In the genomic region with DNA sequence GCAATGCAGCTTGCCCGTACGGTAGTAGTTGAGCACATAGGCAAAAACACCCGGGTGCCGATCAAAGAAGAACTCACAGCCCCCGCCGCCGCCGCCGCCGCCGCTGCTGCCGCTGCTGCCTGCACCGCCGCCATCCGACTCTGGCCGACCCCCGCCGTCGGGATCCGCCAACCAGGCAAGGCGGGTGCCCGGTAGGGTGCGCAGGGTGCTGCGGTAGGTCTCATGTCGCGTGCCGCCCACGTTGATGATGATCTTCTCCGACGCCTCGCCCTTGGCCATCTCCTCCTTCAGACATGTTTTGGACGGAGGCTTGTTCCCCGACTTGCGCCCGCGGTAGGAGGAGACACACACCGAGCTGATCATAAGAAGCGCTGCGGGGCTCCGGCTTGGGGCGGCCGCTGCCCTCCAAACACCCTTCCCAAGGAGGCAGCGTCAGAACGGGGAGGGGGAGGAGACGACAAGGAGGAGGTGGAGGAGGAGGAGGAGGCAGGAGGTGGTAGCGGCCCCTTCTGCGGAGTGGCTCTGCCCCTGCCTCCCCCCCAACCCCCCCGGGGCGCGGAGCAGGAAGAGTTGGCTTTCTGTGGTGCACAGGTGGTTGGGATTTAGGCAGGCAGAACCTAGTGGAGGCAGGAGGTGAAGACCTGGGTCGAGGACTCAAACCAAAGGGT, we compare ENCODE assay signal across 8 mouse cellular contexts. TPM values are rescaled to one million over a fixed set of nuclear protein-coding genes. Genes with fewer than 3 reads are reported as not detected.
DNase-seq lines count a peak whose midpoint lies in the region; ATAC-seq and TF ChIP-seq lines count a peak whose summit lies in the region.

No protein-coding gene starts in this region.

- peaks cover 23% of the 10 kb centered on the region for H3K4me1 ChIP-seq in embryonic facial prominence, embryonic 15.5 days
- H3K4me1 ChIP-seq in hindbrain, postnatal 0 days (ENCODE audit: insufficient read depth, low read length) = peaks cover 13% of the 10 kb centered on the region; the same call in 1 of the 2 replicates
- peaks cover 25% of the 10 kb centered on the region for H3K4me1 ChIP-seq in midbrain, embryonic 10.5 days

- no peaks in the 10 kb centered on the region for H3K36me3 ChIP-seq in embryonic facial prominence, embryonic 15.5 days
- H3K36me3 ChIP-seq in hindbrain, postnatal 0 days (ENCODE audit: insufficient read depth, low read length) = no peaks in the 10 kb centered on the region
- no peaks in the 10 kb centered on the region for H3K36me3 ChIP-seq in midbrain, embryonic 10.5 days

- DNase-seq in left cerebral cortex, adult 18-20 months (ENCODE audit: low spot score in 2 of 2) = peak; percentile 53 to 59
- DNase-seq in left cerebral cortex, adult 9 months (ENCODE audit: low spot score in 2 of 2) = no peak
- DNase-seq in cerebellum, adult 8-10 months = peak; percentile 47
- DNase-seq in hindbrain, postnatal 0 days (ENCODE audit: low spot score) = peak; percentile 47
- DNase-seq in midbrain, embryonic 10.5 days (ENCODE audit: low spot score) = peak; percentile 53
- DNase-seq in thymus, postnatal 4 days = peak; percentile 65
- DNase-seq in urinary bladder, postnatal 10 days (ENCODE audit: low spot score) = no peak

- peak overlapping the region; percentile 98 for H3K4me2 ChIP-seq in embryonic facial prominence, embryonic 15.5 days (replicated peaks)
- peak overlapping the region; percentile 93 for H3K4me2 ChIP-seq in hindbrain, postnatal 0 days (ENCODE audit: low read depth, low read length)

- peak overlapping the region; percentile 51 for H3K4me3 ChIP-seq in embryonic facial prominence, embryonic 15.5 days (replicated peaks)
- peak overlapping the region; percentile 62 for H3K4me3 ChIP-seq in hindbrain, postnatal 0 days (ENCODE audit: low read length)
- H3K4me3 ChIP-seq in midbrain, embryonic 10.5 days = peak overlapping the region; percentile 71

- no peak overlapping the region for H3K9ac ChIP-seq in embryonic facial prominence, embryonic 15.5 days
- H3K9ac ChIP-seq in hindbrain, postnatal 0 days (replicated peaks; ENCODE audit: low read length) = peak overlapping the region; percentile 66

- no peak overlapping the region for H3K27ac ChIP-seq in embryonic facial prominence, embryonic 15.5 days (replicated peaks)
- no peak overlapping the region; the same call in 1 of the 2 replicates for H3K27ac ChIP-seq in hindbrain, postnatal 0 days
- H3K27ac ChIP-seq in midbrain, embryonic 10.5 days (replicated peaks) = no peak overlapping the region

- peak; percentile 28; the same call in 1 of the 2 replicates for TF ChIP-seq CTCF in hindbrain, postnatal 0 days (IDR thresholded peaks at IDR 0.05; ENCODE audit: low read depth)

- no peak for ATAC-seq in embryonic facial prominence, embryonic 15.5 days (ENCODE audit: insufficient number of reproducible peaks, low FRiP score, low TSS enrichment, low read depth)
- 0 out of 2 replicates have a peak, but pooled peaks have one; percentile 14 for ATAC-seq in hindbrain, postnatal 0 days

- H3K27me3 ChIP-seq in embryonic facial prominence, embryonic 15.5 days = peaks cover 88% of the 10 kb centered on the region
- H3K27me3 ChIP-seq in hindbrain, postnatal 0 days (ENCODE audit: insufficient read depth, low read length) = peaks cover 23% of the 10 kb centered on the region; the same call in 1 of the 2 replicates
- peaks cover 97% of the 10 kb centered on the region for H3K27me3 ChIP-seq in midbrain, embryonic 10.5 days (ENCODE audit: low read depth, poor library complexity, severe bottlenecking)

- WGBS in embryonic facial prominence, embryonic 15.5 days = under 1% methylated on average over 50 of the region's 51 CpGs
- WGBS in hindbrain, postnatal 0 days = under 1% methylated on average over 42 of the region's 51 CpGs
- WGBS in midbrain, embryonic 10.5 days = under 1% methylated on average over 51 of the region's 51 CpGs

- H3K9me3 ChIP-seq in embryonic facial prominence, embryonic 15.5 days (replicated peaks) = no peaks in the 10 kb centered on the region
- H3K9me3 ChIP-seq in hindbrain, postnatal 0 days (ENCODE audit: low read length) = no peaks in the 10 kb centered on the region
- no peaks in the 10 kb centered on the region for H3K9me3 ChIP-seq in midbrain, embryonic 10.5 days (replicated peaks)

RNA-seq across cellular contexts. Expression of a gene that starts 0.7 kb away (rescaled TPM):
- total RNA-seq in left cerebral cortex, adult 18-20 months (2021) = 10 to 100 TPM; 70.5 to 75.2 TPM
- 0.53 and 0.76 TPM in 2 replicates for polyA plus RNA-seq in embryonic facial prominence, embryonic 15.5 days (2015; fragmentation: Nextera tagmentation; extraction: Ambion mirVana)
- total RNA-seq in hindbrain, postnatal 0 days (2014; rRNA removed) = 42.6 and 44.3 TPM in 2 replicates
- polyA plus RNA-seq in hindbrain, postnatal 0 days (2015; fragmentation: Nextera tagmentation; extraction: Ambion mirVana) = 13.3 and 16.6 TPM in 2 replicates
- polyA plus RNA-seq in midbrain, embryonic 10.5 days (2016; fragmentation: Nextera tagmentation; extraction: Ambion mirVana) = 0.10 TPM in 1 of 2 replicates, not detected in the other

RNA-seq across cellular contexts. Expression of a gene that starts 59.2 kb away (rescaled TPM):
- 100 to 1,000 TPM; 388 to 416 TPM for total RNA-seq in left cerebral cortex, adult 18-20 months (2021)
- polyA plus RNA-seq in embryonic facial prominence, embryonic 15.5 days (2015; fragmentation: Nextera tagmentation; extraction: Ambion mirVana) = 6.7 and 8.0 TPM in 2 replicates
- total RNA-seq in hindbrain, postnatal 0 days (2014; rRNA removed) = 66.3 and 71.8 TPM in 2 replicates
- 18.9 and 20.6 TPM in 2 replicates for polyA plus RNA-seq in hindbrain, postnatal 0 days (2015; fragmentation: Nextera tagmentation; extraction: Ambion mirVana)
- polyA plus RNA-seq in midbrain, embryonic 10.5 days (2016; fragmentation: Nextera tagmentation; extraction: Ambion mirVana) = 1.4 and 1.6 TPM in 2 replicates

Comparison
In these comparisons a context has a peak if more than half of its experiments do, and no peak if none do; other contexts are left out.
1. DNase-seq: peak in left cerebral cortex, adult 18-20 months (2 of 2), cerebellum, adult 8-10 months (single experiment), hindbrain, postnatal 0 days (single experiment), midbrain, embryonic 10.5 days (single experiment) and thymus, postnatal 4 days (single experiment); none in left cerebral cortex, adult 9 months (0 of 2) and urinary bladder, postnatal 10 days (single experiment).
2. Peak in every context shown above with its lines, with median percentiles within 50 percentile points of each other: H3K4me3 ChIP-seq.